Mouse (Mus musculus): Measurements from ENCODE around the gene Gm13696. TPM values are rescaled to one million over a fixed set of nuclear protein-coding genes. Genes with fewer than 3 reads are reported as not detected.
A peak's percentile ranks its signal among the peaks of the same experiment; 100 is the strongest.
"Not testable (repeated sequence)": the region's sequence is repeated elsewhere in the genome, so short reads cannot be mapped to it uniquely, and the experiment has no call there.

Gene Gm13696
- polyA plus RNA-seq, 1 experiment from 2014 or later, result not detected

GRCm38 (mm10) chr2:84008913-84009312, 36.0 kb downstream of the Gm13696 start:
- Histone ChIP-seq H3K4me1 (no peaks in the 10 kb centered on the region), H3K4me3 (no peak overlapping the region), H3K9me3 (no peaks in the 10 kb centered on the region), H3K36me3 (no peaks in the 10 kb centered on the region), H3K27me3 (ENCODE audit: insufficient read depth, poor library complexity, severe bottlenecking) (no peaks in the 10 kb centered on the region), H3K27ac (no peak overlapping the region)
- DNase-seq (ENCODE audit: low spot score), result no peak
- WGBS, result 48% methylated on average over 1 of the region's 1 CpGs

DNA sequence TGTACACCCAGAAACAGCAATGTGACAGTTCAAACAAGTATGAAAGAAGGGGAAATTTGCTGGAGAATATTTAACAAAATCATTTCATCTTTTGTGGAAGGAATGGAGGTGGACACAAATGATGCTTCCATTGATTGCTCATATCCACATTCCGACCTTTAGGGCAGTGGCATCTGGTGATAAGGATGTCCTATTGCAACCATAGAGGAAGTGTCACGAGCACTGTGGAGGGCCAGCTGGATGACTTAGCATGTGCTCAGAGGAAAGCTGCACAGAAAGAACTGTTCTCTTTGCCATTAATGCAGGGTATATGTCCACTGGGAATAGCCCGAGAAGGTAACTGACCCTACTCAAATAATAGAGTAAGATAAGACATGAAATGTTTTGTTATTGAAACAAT, 36.9 kb downstream of the Gm13696 start:
- H3K27me3 ChIP-seq (ENCODE audit: insufficient read depth, poor library complexity, severe bottlenecking), result no peaks in the 10 kb centered on the region
- no peaks in the 10 kb centered on the region for H3K4me1 ChIP-seq
- DNase-seq (ENCODE audit: low spot score), result no peak
- WGBS, result 41% methylated on average over 3 of the region's 3 CpGs
- H3K36me3 ChIP-seq, result no peaks in the 10 kb centered on the region
- H3K9me3 ChIP-seq, result no peaks in the 10 kb centered on the region
- H3K27ac ChIP-seq, result no peak overlapping the region
- no peak overlapping the region for H3K4me3 ChIP-seq

- Histone ChIP-seq H3K4me3 (no peak overlapping the region), H3K27me3 (ENCODE audit: insufficient read depth, poor library complexity, severe bottlenecking) (no peaks in the 10 kb centered on the region), H3K36me3 (no peaks in the 10 kb centered on the region), H3K27ac (no peak overlapping the region), H3K9me3 (no peaks in the 10 kb centered on the region), H3K4me1 (peaks cover 7% of the 10 kb centered on the region)
- 65% methylated on average over 6 of the region's 6 CpGs for WGBS
- DNase-seq (ENCODE audit: low spot score), result no peak
Observed at GRCm38 (mm10) chr2:84014572-84014971, 41.6 kb downstream of the Gm13696 start.

GRCm38 (mm10) chr2:84016291-84016690, 43.4 kb downstream of the Gm13696 start:
- not testable (repeated sequence) for H3K27me3 ChIP-seq (ENCODE audit: insufficient read depth, poor library complexity, severe bottlenecking); H3K27ac ChIP-seq; H3K4me3 ChIP-seq; H3K36me3 ChIP-seq; DNase-seq (ENCODE audit: low spot score); H3K9me3 ChIP-seq
- WGBS, result 77% methylated on average over 5 of the region's 5 CpGs
- H3K4me1 ChIP-seq, result peaks cover 12% of the 10 kb centered on the region

DNA sequence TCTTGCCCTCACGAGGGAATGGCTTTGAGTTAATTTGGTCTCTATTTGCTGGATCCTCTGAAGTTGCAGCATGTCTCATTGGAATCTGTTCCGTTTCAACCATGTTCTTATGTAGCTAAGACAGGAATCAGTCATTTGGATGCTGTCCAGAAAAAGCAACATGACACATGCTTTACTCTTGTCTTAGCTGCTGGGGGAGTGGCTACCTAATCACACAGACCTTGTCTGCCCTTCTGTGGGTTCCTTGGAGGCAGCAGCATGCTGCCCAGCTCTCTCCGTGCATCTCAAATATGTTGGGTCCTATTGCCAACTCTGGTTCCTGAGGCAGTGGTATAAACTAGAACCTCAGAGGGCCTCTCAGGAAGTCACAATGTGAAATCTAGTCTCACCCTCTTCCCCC, 45.4 kb downstream of the Gm13696 start:
- H3K36me3 ChIP-seq, result no peaks in the 10 kb centered on the region
- no peak overlapping the region for H3K4me3 ChIP-seq
- H3K27me3 ChIP-seq (ENCODE audit: insufficient read depth, poor library complexity, severe bottlenecking), result no peaks in the 10 kb centered on the region
- DNase-seq (ENCODE audit: low spot score), result peak; percentile 77
- no peaks in the 10 kb centered on the region for H3K9me3 ChIP-seq
- peaks cover 12% of the 10 kb centered on the region for H3K4me1 ChIP-seq
- no peak overlapping the region for H3K27ac ChIP-seq
- 33% methylated on average over 3 of the region's 3 CpGs for WGBS

DNA sequence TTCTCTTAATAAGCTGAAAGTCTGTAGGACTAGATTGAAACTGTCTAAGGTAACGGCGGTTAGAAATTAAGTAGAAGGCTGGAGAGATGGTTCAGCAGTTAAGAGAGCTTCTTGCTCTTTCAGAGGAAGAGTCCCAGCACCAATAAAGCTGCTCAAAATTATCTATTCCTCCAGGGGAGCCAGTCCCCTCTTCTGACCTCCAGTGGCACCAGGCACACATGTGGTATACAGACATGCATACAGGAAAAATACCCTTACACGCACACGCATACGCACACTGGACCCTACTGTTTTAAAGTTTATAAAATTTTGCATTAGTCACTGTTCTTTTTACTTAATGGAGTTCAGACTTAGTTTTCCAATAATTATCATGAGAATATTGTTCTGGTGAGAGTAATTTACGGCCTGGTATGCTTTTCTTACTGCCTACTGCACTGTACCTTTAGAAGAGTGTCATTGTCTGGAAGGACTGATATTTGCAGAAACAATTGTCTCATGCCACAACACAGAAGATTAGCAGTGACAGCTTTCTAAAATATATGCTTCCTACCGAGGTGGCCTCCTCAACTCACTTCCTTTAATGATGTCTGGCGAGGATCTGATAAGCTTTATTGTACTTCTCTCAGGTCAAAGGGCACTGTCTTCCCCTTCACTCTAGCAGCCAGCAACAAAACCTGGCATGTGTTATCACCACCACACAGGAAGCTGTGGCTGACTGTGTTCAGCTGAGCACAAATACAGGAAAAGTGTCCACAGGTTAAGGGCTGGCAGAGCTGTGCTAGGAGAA, 46.8 kb downstream of the Gm13696 start:
- no peaks in the 10 kb centered on the region for H3K36me3 ChIP-seq
- no peaks in the 10 kb centered on the region for H3K27me3 ChIP-seq (ENCODE audit: insufficient read depth, poor library complexity, severe bottlenecking)
- H3K4me3 ChIP-seq, result no peak overlapping the region
- H3K9me3 ChIP-seq, result no peaks in the 10 kb centered on the region
- peaks cover 12% of the 10 kb centered on the region for H3K4me1 ChIP-seq
- no peak for DNase-seq (ENCODE audit: low spot score)
- H3K27ac ChIP-seq, result no peak overlapping the region
- WGBS, result 68% methylated on average over 8 of the region's 8 CpGs

DNA sequence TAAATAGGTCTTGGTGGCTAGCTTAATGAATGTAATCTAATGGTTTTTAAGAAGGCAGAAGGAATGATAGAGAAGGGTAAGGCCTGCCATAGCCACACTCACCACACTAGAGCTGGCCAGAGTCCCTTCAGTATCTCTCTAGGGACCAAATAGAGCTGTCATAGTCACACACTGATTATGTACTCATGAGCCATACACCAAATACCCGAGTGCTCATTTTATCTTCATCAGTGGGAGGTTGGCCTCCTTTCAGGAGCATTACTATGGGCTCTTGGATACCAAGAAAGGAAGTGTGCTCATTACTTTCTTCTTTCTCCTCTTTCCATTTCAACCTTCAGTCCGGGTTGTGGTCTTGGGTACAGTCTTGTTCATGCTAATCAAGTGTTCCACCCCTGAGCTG, 49.0 kb downstream of the Gm13696 start:
- no peak overlapping the region for H3K27ac ChIP-seq
- H3K36me3 ChIP-seq, result no peaks in the 10 kb centered on the region
- H3K9me3 ChIP-seq, result no peaks in the 10 kb centered on the region
- H3K27me3 ChIP-seq (ENCODE audit: insufficient read depth, poor library complexity, severe bottlenecking), result no peaks in the 10 kb centered on the region
- no peak for DNase-seq (ENCODE audit: low spot score)
- H3K4me1 ChIP-seq, result peaks cover 12% of the 10 kb centered on the region
- H3K4me3 ChIP-seq, result no peak overlapping the region
- WGBS, result 66% methylated on average over 2 of the region's 2 CpGs

GRCm38 (mm10) chr2:84022905-84023304, 50.0 kb downstream of the Gm13696 start:
- WGBS, result 80% methylated on average over 2 of the region's 2 CpGs
- no peak overlapping the region for H3K27ac ChIP-seq
- H3K36me3 ChIP-seq, result no peaks in the 10 kb centered on the region
- H3K27me3 ChIP-seq (ENCODE audit: insufficient read depth, poor library complexity, severe bottlenecking), result no peaks in the 10 kb centered on the region
- no peak for DNase-seq (ENCODE audit: low spot score)
- H3K4me3 ChIP-seq, result no peak overlapping the region
- no peaks in the 10 kb centered on the region for H3K9me3 ChIP-seq
- H3K4me1 ChIP-seq, result peaks cover 12% of the 10 kb centered on the region

GRCm38 (mm10) chr2:84023319-84023718, 50.4 kb downstream of the Gm13696 start:
- WGBS, result 71% methylated on average over 2 of the region's 2 CpGs
- H3K27me3 ChIP-seq (ENCODE audit: insufficient read depth, poor library complexity, severe bottlenecking), result no peaks in the 10 kb centered on the region
- no peak overlapping the region for H3K27ac ChIP-seq
- no peaks in the 10 kb centered on the region for H3K9me3 ChIP-seq
- H3K4me1 ChIP-seq, result peaks cover 9% of the 10 kb centered on the region
- no peak for DNase-seq (ENCODE audit: low spot score)
- H3K36me3 ChIP-seq, result no peaks in the 10 kb centered on the region
- no peak overlapping the region for H3K4me3 ChIP-seq

Other genes with a start within 250 kb of the Gm13696 start
- 48.9 and 72.1 TPM in 2 replicates for gene Itgav, start 248.7 kb upstream of the Gm13696 start, polyA plus RNA-seq (2016; fragmentation: Nextera tagmentation; extraction: Ambion mirVana)
- 2.6 and 4.3 TPM in 2 replicates for gene Fam171b, start 160.5 kb upstream of the Gm13696 start, polyA plus RNA-seq (2016; fragmentation: Nextera tagmentation; extraction: Ambion mirVana)
- gene Zswim2, start 31.9 kb upstream of the Gm13696 start, polyA plus RNA-seq (2016; fragmentation: Nextera tagmentation; extraction: Ambion mirVana), result not detected in 2 replicates
- not detected in 2 replicates for gene Gm13698, start 17.4 kb upstream of the Gm13696 start, polyA plus RNA-seq (2016; fragmentation: Nextera tagmentation; extraction: Ambion mirVana)
- not detected in 2 replicates for gene Gm13693, start 11.6 kb upstream of the Gm13696 start, polyA plus RNA-seq (2016; fragmentation: Nextera tagmentation; extraction: Ambion mirVana)
- not detected in 2 replicates for gene Gm13695, start 5.8 kb upstream of the Gm13696 start, polyA plus RNA-seq (2016; fragmentation: Nextera tagmentation; extraction: Ambion mirVana)
- gene Gm13694, start 5.8 kb downstream of the Gm13696 start, polyA plus RNA-seq (2016; fragmentation: Nextera tagmentation; extraction: Ambion mirVana), result not detected in 2 replicates
- gene Gm13697, start 11.6 kb downstream of the Gm13696 start, polyA plus RNA-seq (2016; fragmentation: Nextera tagmentation; extraction: Ambion mirVana), result not detected in 2 replicates
- gene Gm13691, start 17.4 kb downstream of the Gm13696 start, polyA plus RNA-seq (2016; fragmentation: Nextera tagmentation; extraction: Ambion mirVana), result not detected in 2 replicates

All from heart, embryonic 10.5 days (tissue).